Mouse (Mus musculus) liver, embryonic 15.5 days (tissue): ENCODE results near the gene Usb1. TPM values are rescaled to one million over a fixed set of nuclear protein-coding genes. Genes with fewer than 3 reads are reported as not detected.
A peak's percentile ranks its signal among the peaks of the same experiment; 100 is the strongest.

Source experiments
- ATAC-seq: fragments of 200-750 bp; cut with Nextera tagmentation; 2 replicates; pipeline ENCODE4 v1.8.0; 2017; ENCODE audit warnings: moderate number of reproducible peaks, mild to moderate bottlenecking, moderate library complexity; ENCODE audit not compliant: insufficient read depth
- H3K27ac ChIP-seq: fragments of 300-500 bp; sonication (generic); replicated peaks from 2 replicates; pipeline ENCODE4 v1.5.1; 2015; ENCODE audit warnings: mild to moderate bottlenecking, inconsistent platforms
- H3K27me3 ChIP-seq: fragments of 300-500 bp; sonication (generic); 2 replicates; pipeline ENCODE4 v1.6.1; 2015; ENCODE audit warnings: mild to moderate bottlenecking, inconsistent platforms
- H3K36me3 ChIP-seq: fragments of 300-500 bp; sonication (generic); replicated peaks from 2 replicates; pipeline ENCODE4 v1.6.1; 2015; ENCODE audit warnings: moderate library complexity, mild to moderate bottlenecking, inconsistent platforms
- H3K4me1 ChIP-seq: fragments of 300-500 bp; sonication (generic); replicated peaks from 2 replicates; pipeline ENCODE4 v1.6.1; 2015; ENCODE audit warnings: inconsistent platforms
- H3K4me2 ChIP-seq: fragments of 300-500 bp; sonication (generic); 2 replicates; pipeline ENCODE4 v1.6.1; 2015; ENCODE audit warnings: moderate library complexity, mild to moderate bottlenecking, inconsistent platforms
- H3K4me3 ChIP-seq: fragments of 300-500 bp; sonication (generic); replicated peaks from 2 replicates; pipeline ENCODE4 v1.5.1; 2015; ENCODE audit warnings: mild to moderate bottlenecking, inconsistent platforms
- H3K9ac ChIP-seq: fragments of 300-500 bp; sonication (generic); 2 replicates; pipeline ENCODE4 v1.6.1; 2015; ENCODE audit warnings: moderate library complexity, mild to moderate bottlenecking, inconsistent platforms
- H3K9me3 ChIP-seq: fragments of 300-500 bp; sonication (generic); replicated peaks from 2 replicates; pipeline ENCODE4 v1.6.1; 2016; ENCODE audit warnings: inconsistent platforms
- WGBS: fragments of 180-500 bp; shearing (Covaris S2); methylation state at CpG from one replicate; pipeline ENCODE4 v1.1.7; 2015; ENCODE audit warnings: mixed read lengths; ENCODE audit not compliant: insufficient replicate concordance; 5-methylcytosine and 5-hydroxymethylcytosine counted together
- polyA plus RNA-seq: library from polyadenylated mRNA; unstranded; fragments of >200 nt; fragmentation: Nextera tagmentation; extraction: Ambion mirVana; gene quantifications from 2 replicates; pipeline ENCODE4 v1.2.1, GENCODE M21; 2015

The Usb1 gene
- polyA plus RNA-seq, 1 experiment from 2014 or later = 11.7 TPM

GRCm38 (mm10) chr8:95358550-95359411, 26.7 kb downstream of the Usb1 start:
- H3K4me1 ChIP-seq = peaks cover 31% of the 10 kb centered on the region
- no peaks in the 10 kb centered on the region for H3K36me3 ChIP-seq
- H3K9me3 ChIP-seq = no peaks in the 10 kb centered on the region
- ATAC-seq = no peak
- H3K9ac ChIP-seq = no peak overlapping the region
- no peak overlapping the region for H3K27ac ChIP-seq
- peaks cover 24% of the 10 kb centered on the region for H3K27me3 ChIP-seq
- H3K4me3 ChIP-seq = no peak overlapping the region
- no peak overlapping the region for H3K4me2 ChIP-seq
- 37% methylated on average over 8 of the region's 8 CpGs for WGBS

DNA sequence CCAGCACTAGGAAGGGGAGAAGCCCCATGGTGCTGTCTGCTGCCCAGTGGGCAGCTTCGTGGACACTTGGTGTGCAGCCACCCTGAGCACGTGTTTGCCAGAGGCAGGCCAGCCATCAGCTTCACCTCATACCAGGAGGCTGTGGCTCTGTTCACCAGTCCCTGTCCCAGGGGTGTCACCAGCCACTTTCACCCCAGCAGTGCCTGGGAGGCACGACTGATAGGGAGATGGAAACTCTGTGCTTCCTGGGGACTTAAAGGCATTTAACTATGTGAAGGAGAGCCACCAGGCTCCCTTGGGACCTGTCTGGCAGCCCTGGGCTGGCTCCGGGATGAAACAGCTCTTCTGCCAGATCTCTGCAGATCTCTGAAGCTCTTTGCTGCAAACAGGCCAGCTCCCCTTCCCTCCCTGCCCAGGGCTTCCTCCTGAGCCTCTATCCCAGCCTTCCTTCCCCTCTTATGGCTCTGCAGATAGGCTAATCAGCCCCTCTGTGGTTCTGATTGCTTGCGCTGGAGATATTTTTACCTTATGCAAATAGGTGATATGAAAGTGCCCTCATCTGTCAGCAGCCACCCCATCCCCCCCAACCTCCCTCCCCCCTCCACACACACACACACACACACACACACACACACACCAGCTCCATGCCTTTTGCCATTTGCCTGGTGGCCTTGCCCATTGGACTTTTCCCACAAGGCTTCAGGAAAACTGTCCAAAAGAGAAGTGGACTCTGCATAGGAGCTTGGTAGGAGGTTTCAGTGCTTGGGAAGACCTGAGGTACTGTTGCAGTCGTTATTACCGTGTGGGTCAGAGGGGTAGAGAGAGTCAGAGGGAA, 28.3 kb downstream of the Usb1 start:
- Histone ChIP-seq H3K4me1 (peaks cover 31% of the 10 kb centered on the region), H3K27ac (peak overlapping the region; percentile 48; the same call in 1 of the 2 replicates), H3K4me2 (0 out of 2 replicates have a peak overlapping the region, but pooled peaks have one; percentile 10), H3K9me3 (no peaks in the 10 kb centered on the region), H3K27me3 (peaks cover 8% of the 10 kb centered on the region; the same call in 1 of the 2 replicates), H3K4me3 (no peak overlapping the region), H3K36me3 (no peaks in the 10 kb centered on the region), H3K9ac (no peak overlapping the region)
- ATAC-seq = peak; percentile 73
- WGBS = 21% methylated on average over 7 of the region's 7 CpGs

GRCm38 (mm10) chr8:95361016-95361341, 28.9 kb downstream of the Usb1 start:
- no peaks in the 10 kb centered on the region for H3K36me3 ChIP-seq
- H3K4me3 ChIP-seq = no peak overlapping the region
- ATAC-seq = peak; percentile 26
- H3K4me2 ChIP-seq = 0 out of 2 replicates have a peak overlapping the region, but pooled peaks have one; percentile 10
- no peak overlapping the region for H3K27ac ChIP-seq
- no peak overlapping the region for H3K9ac ChIP-seq
- H3K9me3 ChIP-seq = no peaks in the 10 kb centered on the region
- WGBS = 44% methylated on average over 3 of the region's 3 CpGs
- peaks cover 31% of the 10 kb centered on the region for H3K4me1 ChIP-seq
- H3K27me3 ChIP-seq = 0 out of 2 replicates have a peak, but pooled peaks cover 3% of the 10 kb centered on the region

GRCm38 (mm10) chr8:95362272-95362671, 30.2 kb downstream of the Usb1 start:
- no peak for ATAC-seq
- Histone ChIP-seq H3K9ac (no peak overlapping the region), H3K4me3 (no peak overlapping the region), H3K9me3 (no peaks in the 10 kb centered on the region), H3K4me1 (peaks cover 42% of the 10 kb centered on the region), H3K36me3 (no peaks in the 10 kb centered on the region), H3K27me3 (no peaks in the 10 kb centered on the region), H3K27ac (no peak overlapping the region), H3K4me2 (no peak overlapping the region)
- WGBS = 48% methylated on average over 6 of the region's 6 CpGs

DNA sequence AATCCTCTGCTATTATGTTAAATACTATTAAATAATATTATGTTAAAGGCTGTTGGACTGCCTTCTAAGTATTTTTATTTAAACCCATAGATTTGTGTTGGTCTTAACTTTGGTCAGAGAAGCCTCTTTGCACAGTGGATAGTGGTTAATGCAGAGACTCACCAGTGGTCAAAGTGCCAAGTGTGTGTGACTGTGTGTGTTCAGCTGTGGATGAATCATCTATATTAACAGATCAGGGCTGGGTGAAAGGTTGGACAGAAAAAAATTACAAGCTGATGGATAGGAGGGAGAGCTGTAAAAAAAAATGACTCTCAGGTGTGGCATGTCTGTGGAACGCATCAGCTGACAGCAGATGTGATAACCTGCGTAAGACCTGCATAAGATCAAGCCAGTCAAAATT, 31.8 kb downstream of the Usb1 start:
- WGBS = 76% methylated on average over 2 of the region's 2 CpGs
- no peak for ATAC-seq

GRCm38 (mm10) chr8:95369581-95370326, 37.7 kb downstream of the Usb1 start:
- peak; percentile 34; the same call in 1 of the 2 replicates for ATAC-seq
- 48% methylated on average over 20 of the region's 20 CpGs for WGBS
- H3K4me1 ChIP-seq = peaks cover 32% of the 10 kb centered on the region
- H3K9me3 ChIP-seq = no peaks in the 10 kb centered on the region
- H3K27ac ChIP-seq = no peak overlapping the region
- no peak overlapping the region for H3K4me3 ChIP-seq
- no peaks in the 10 kb centered on the region for H3K27me3 ChIP-seq
- H3K4me2 ChIP-seq = peak overlapping the region; percentile 45
- H3K9ac ChIP-seq = no peak overlapping the region
- H3K36me3 ChIP-seq = no peaks in the 10 kb centered on the region

More for the DNA sequence above, 31.8 kb downstream of the Usb1 start:
- no peaks in the 10 kb centered on the region for H3K9me3 ChIP-seq
- H3K27ac ChIP-seq = no peak overlapping the region
- H3K4me2 ChIP-seq = no peak overlapping the region
- no peak overlapping the region for H3K9ac ChIP-seq
- H3K27me3 ChIP-seq = no peaks in the 10 kb centered on the region
- H3K36me3 ChIP-seq = no peaks in the 10 kb centered on the region
- no peak overlapping the region for H3K4me3 ChIP-seq
- H3K4me1 ChIP-seq = peaks cover 48% of the 10 kb centered on the region

- 63% methylated on average over 12 of the region's 12 CpGs for WGBS
- H3K4me3 ChIP-seq = no peak overlapping the region
- no peak for ATAC-seq
- no peak overlapping the region for H3K4me2 ChIP-seq
- peaks cover 12% of the 10 kb centered on the region for H3K4me1 ChIP-seq
- H3K9me3 ChIP-seq = no peaks in the 10 kb centered on the region
- H3K9ac ChIP-seq = no peak overlapping the region
- H3K36me3 ChIP-seq = no peaks in the 10 kb centered on the region
- H3K27me3 ChIP-seq = peaks cover 4% of the 10 kb centered on the region; the same call in 1 of the 2 replicates
- H3K27ac ChIP-seq = no peak overlapping the region
Observed at GRCm38 (mm10) chr8:95373389-95374002, 41.4 kb downstream of the Usb1 start.

- H3K4me1 ChIP-seq = peaks cover 4% of the 10 kb centered on the region
- H3K27ac ChIP-seq = no peak overlapping the region
- H3K9ac ChIP-seq = no peak overlapping the region
- no peaks in the 10 kb centered on the region for H3K36me3 ChIP-seq
- peaks cover 4% of the 10 kb centered on the region; the same call in 1 of the 2 replicates for H3K27me3 ChIP-seq
- no peak for ATAC-seq
- 49% methylated on average over 3 of the region's 3 CpGs for WGBS
- H3K4me3 ChIP-seq = no peak overlapping the region
- H3K9me3 ChIP-seq = no peaks in the 10 kb centered on the region
- H3K4me2 ChIP-seq = no peak overlapping the region
Observed at GRCm38 (mm10) chr8:95374429-95374828, 42.3 kb downstream of the Usb1 start.

DNA sequence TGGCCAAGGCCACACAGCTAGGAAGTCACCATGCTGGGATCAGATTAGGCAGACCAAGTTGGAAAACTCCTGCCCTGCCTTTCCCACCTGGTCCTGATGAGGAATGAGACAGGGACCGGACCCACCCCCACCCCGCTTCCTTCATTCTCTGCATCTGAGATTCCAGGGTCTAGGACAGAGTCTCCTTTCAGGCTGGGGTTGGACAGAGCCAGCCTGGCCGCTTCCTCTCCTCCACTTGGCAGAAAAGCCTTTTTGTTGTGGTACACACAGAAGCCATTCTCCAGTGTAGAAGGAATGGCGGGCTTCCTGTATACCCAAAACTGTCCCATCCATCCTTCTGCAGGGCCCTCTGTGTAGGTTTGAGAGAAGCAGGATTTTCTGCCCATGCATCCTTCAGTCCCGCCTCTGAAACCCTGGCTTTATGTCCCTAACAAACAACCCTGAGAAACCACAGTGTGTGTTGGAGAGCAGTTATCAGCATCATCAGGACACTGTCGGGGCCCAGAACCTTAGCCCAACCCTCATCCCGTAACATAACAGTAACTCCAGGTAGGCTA, 43.4 kb downstream of the Usb1 start:
- H3K4me3 ChIP-seq = no peak overlapping the region
- H3K27ac ChIP-seq = no peak overlapping the region
- 57% methylated on average over 7 of the region's 7 CpGs for WGBS
- H3K4me2 ChIP-seq = no peak overlapping the region
- no peak overlapping the region for H3K9ac ChIP-seq
- no peak for ATAC-seq
- no peaks in the 10 kb centered on the region for H3K9me3 ChIP-seq
- peaks cover 4% of the 10 kb centered on the region; the same call in 1 of the 2 replicates for H3K27me3 ChIP-seq
- no peaks in the 10 kb centered on the region for H3K36me3 ChIP-seq
- H3K4me1 ChIP-seq = no peaks in the 10 kb centered on the region; the same call in 1 of the 2 replicates

DNA sequence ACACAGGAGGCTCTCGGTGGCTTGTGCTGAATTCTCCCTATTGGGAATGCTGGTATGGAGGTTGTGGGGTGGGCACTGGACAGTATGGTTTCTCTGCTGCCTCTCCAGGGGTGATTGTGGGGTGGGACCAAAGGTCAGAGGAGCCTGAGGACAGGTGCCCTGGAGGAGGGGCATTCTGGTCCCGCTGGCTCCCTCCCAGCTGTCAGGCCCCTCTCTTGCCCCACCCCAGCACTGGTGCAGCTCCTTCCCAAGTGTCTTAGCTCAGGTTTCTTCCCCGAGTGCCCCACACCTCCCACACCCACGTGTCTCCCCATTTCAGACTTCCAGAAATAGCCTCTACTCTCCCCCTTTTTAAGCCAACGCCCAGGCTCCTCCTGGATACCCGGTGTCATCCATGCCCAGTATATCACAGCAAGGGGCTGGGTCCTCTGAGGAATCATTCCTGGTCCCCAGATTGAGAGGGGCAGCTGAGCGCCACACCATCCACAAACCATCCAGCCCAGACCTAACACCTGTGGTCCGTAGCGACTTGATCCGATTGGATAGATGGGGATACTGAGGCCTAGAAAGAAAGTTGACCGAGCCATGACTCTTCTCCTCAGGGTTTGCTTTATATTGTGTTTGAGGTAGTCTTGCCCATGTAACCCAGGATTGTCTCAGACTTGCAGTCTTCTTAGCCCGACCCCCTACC, 44.4 kb downstream of the Usb1 start:
- H3K4me2 ChIP-seq = no peak overlapping the region
- ATAC-seq = no peak
- H3K9ac ChIP-seq = no peak overlapping the region
- no peak overlapping the region for H3K27ac ChIP-seq
- H3K27me3 ChIP-seq = peaks cover 4% of the 10 kb centered on the region; the same call in 1 of the 2 replicates
- H3K9me3 ChIP-seq = no peaks in the 10 kb centered on the region
- no peak overlapping the region for H3K4me3 ChIP-seq
- 68% methylated on average over 12 of the region's 12 CpGs for WGBS
- no peaks in the 10 kb centered on the region; the same call in 1 of the 2 replicates for H3K4me1 ChIP-seq
- H3K36me3 ChIP-seq = no peaks in the 10 kb centered on the region
